Mouse (Mus musculus) adrenal gland, adult 18-20 months (tissue): ENCODE measurements around the gene Nap1l5. TPM values are rescaled to one million over a fixed set of nuclear protein-coding genes. Genes with fewer than 3 reads are reported as not detected.
"Not testable (repeated sequence)": the region's sequence is repeated elsewhere in the genome, so short reads cannot be mapped to it uniquely, and the experiment has no call there.

Experiments
- DNase-seq, 2 experiments: peaks; one replicate each; pipeline ENCODE4 v3.0.0; 2021 to 2022; ENCODE audit warnings: low spot score in 2 of 2
- total RNA-seq, 2 experiments: library from RNA; stranded (reverse); gene quantifications; 1 replicate in 1 of 2; 2 replicates in 1 of 2; pipeline ENCODE4 v1.2.3; 2021

Nap1l5 gene
- total RNA-seq, 2 experiments from 2014 or later, result 34.2 to 37.8 TPM

GRCm38 (mm10) chr6:58907791-58908190 is 915 bp upstream of the Nap1l5 start:
- DNase-seq, result no peak

DNA sequence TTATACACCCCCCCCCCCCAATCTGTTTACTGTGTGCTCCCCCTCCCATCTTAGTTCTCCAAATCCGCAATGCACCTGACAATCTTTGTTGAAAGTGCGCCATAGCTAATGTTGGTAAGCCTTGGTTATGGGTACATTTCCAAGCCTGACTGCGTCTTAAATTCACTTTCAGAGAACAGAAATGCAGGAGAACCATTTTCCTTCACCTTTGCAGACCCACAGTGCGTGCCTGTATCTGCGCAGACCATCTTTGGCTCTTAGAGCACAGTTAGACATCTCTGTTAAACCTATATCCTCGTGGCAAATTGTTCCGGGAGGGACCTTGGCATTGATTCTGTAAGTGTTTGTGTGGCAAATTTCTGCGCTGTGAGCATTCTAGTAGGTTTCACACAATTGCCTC is 460 bp upstream of the Nap1l5 start:
- DNase-seq, result no peak

DNA sequence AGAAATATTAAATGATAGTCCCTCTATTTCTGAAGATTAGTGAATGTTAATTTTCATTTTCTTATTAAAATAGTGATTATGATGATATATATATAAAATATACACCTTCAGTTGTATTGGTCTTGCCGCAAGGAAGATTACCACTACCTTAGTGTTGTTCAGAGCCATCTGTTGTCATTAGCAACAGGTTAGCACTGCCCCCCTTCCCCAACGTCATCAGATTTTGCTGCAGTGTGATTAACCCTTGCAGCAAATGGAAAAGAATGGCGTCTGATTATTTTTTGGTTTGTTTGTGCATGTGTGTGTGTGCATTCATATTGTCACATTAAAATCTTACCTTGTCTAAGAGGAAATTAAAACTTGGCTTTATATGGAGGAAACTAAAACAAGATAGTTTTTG is 2.3 kb downstream of the Nap1l5 start:
- DNase-seq, result no peak

DNA sequence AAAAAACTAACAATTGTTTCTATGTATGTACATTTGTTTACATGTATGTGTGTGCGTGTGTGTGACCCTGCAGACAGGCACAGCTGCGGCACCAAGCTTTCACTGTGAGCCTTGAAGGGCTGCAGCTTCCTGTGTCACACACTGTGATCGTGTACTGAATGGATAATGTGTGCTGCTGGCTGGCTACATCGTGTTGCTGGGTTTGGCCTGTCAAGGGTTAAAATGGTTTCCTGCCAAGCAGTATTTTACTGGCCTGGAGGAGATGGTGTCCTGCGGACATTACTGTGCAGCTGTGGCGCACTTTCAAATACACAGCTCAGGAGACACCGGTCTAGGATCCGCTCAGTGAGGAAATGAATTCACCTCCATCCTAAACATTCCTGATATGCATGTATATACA is 3.7 kb downstream of the Nap1l5 start:
- DNase-seq, result no peak

DNA sequence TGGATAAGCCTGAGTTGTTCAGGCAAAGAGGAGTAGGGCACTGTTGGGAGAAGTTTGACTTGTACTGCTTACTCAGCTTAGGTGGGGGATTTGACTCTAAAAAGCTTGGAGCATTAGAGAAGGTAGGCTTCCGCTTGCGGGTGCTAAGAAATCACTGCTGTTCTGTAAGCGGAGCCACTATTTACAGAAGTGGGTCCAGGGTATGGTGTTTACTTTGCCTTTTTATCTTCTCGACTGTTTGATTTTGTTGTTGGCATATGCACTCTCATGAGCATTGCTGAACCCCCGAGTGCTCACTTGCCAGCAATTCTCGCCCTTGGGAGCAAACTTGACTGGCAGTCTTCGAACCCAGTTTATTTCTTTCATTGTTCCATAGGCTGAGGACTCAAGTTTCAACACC is 6.3 kb downstream of the Nap1l5 start:
- no peak for DNase-seq

GRCm38 (mm10) chr6:58899076-58899475 is 7.8 kb downstream of the Nap1l5 start:
- no peak for DNase-seq

GRCm38 (mm10) chr6:58896648-58897047 is 10.2 kb downstream of the Nap1l5 start:
- no peak for DNase-seq

GRCm38 (mm10) chr6:58894994-58895393 is 11.9 kb downstream of the Nap1l5 start:
- DNase-seq, result no peak

DNA sequence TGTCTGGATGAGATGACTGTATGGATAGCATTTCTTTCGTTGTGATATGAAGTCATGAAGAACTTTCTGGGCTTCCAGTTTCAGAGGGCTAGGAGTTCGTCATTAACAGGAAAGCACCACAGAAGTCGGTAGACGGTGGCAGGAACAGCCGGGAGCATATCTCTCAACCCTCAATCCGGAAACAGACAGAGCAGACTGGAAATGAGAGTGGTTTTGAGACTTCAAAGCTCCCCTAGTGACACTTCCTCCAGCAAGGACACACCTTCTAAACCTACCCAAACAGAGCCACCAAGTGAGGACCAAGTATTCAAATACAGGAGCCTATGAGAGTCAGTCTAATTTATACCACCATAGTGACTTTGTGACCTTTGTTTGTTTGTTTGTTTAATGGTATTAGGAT is 13.6 kb downstream of the Nap1l5 start:
- DNase-seq, result no peak

GRCm38 (mm10) chr6:58889917-58890316 is 17.0 kb downstream of the Nap1l5 start:
- DNase-seq, result no peak

DNA sequence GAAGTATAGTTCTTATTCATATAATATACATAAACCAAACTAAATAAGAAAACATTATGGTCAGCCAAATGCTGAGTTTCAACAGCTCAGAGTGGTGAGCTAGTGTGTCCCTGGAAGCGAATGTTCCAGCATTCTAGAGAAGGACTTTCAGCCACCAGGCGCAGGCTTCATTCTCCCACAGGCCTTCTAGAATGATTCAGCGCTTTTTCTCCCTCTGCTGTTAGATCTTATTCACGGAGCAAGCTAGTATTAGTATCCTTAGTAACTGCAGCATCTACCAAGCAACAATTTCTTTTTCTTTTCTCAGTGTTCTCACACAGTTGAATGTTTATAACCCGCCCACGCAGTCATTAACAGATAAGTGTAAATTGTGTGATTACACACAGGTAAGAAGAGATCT is 24.6 kb downstream of the Nap1l5 start:
- no peak for DNase-seq

GRCm38 (mm10) chr6:58881363-58881762 is 25.5 kb downstream of the Nap1l5 start:
- no peak for DNase-seq

DNA sequence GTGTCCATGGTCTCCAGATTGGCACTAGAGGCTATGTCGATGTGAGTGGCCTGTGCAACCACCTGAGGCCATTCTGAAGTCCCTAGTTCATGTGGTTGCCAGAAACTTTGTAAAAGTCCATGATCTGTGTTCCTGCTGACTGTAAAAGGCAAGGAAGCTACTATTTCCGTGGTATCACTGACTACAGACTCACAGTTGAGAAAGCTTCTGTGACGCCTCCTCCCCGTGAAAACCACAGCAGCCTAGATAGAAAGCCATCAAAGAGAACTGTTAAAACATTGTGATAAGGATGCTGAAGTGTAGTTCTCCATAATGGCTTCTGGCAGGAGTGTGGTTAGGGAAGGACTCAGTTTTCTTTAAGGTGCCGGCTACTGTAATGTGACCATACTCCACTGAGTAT is 26.0 kb downstream of the Nap1l5 start:
- DNase-seq, result no peak

- DNase-seq, result no peak
Observed at GRCm38 (mm10) chr6:58879987-58880386, 26.9 kb downstream of the Nap1l5 start.

DNA sequence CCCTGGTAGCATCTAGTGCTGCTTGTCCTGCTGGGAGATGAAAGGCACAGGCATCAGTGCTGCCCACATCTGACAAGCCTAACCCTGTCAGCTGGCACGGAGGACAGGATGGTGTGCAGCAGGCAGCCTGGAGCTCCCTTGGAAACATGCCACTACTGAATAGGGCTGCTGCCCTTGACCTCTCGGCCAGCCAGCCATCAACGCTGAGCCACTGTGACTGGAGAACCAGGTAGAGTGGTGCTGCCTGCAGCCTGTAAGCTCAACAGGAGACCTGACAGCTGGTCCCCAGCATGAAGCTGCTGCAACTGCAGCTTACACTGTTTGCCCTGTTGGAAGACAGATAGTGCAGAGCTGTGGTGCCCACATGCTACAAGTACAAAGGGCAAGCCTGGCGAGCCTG is 27.3 kb downstream of the Nap1l5 start:
- peak; percentile 14 to 21 for DNase-seq

DNA sequence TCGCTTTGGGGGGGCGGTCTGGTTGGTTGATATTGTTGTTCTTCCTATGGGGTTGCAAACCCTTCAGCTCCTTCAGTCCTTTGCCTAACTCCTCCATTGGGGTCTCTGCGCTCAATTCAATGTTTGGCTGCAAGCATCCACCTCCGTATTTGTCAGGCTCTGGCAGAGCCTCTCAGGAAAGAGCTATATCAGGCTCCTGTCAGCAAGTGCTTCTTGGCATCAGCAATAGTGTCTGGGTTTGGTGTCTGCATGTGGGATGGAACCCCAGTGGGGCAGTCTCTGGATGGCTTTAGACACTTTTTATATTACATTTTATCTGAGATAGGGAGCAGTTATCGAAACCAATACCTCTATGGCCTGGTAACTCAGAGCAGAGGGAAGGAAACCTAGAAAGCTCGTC is 39.0 kb downstream of the Nap1l5 start:
- not testable (repeated sequence) for DNase-seq

- DNase-seq, result no peak
Observed at GRCm38 (mm10) chr6:58863631-58864235, 43.1 kb downstream of the Nap1l5 start.

- no peak for DNase-seq
Observed at GRCm38 (mm10) chr6:58862446-58862993, 44.4 kb downstream of the Nap1l5 start.

GRCm38 (mm10) chr6:58859517-58859916 is 47.4 kb downstream of the Nap1l5 start:
- DNase-seq, result no peak

DNA sequence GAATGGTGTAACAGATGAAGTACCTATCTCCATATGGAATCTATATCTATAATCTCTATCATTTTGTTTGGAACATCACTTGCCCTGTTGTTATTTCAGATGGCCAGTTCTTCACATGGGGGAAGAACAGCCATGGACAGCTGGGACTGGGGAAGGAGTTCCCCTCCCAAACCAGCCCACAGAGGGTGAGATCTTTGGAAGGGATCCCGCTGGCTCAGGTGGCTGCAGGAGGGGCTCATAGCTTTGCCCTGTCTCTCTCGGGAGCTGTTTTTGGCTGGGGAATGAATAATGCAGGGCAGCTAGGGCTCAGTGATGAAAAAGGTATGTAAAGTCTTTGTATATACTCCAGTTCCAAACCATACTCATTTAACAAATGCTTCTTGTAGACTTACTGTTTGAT is 50.4 kb downstream of the Nap1l5 start:
- no peak for DNase-seq

- no peak for DNase-seq
Observed at GRCm38 (mm10) chr6:58855676-58856367, 51.1 kb downstream of the Nap1l5 start.
